Mouse (Mus musculus): ENCODE data around the gene Sema3g.
A peak's percentile ranks its signal among the peaks of the same experiment; 100 is the strongest.

Sema3g gene

DNA sequence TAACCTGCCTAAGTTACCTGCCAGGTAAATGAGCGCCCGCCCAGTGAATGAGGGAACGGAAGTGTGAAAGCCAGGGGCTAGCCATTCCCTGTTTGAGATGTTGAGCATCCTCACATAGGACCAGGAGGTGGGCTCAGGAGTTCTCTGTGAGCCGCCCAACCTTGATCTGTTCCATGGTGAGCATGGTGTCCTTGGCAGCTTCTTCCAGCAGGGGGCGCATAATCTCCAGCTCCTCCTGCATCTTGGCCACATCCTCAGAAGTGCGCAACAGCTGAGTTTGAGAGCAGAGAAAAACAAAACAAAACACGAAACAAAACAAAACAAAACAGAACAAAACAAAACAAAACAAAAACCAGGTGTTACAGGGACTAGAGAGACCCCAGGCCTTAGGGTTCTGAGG is 54.5 kb downstream of the Sema3g start:
- DNase-seq (ENCODE audit: low read depth, low spot score) = peak; percentile 62

All from retina, postnatal 7 days (tissue).